In genomic region chr11:102138447-102138740, GRCm38 (mm10) we compare ENCODE assay signal across 9 mouse cellular contexts. TPM values are rescaled to one million over a fixed set of nuclear protein-coding genes. Genes with fewer than 3 reads are reported as not detected.
A peak's percentile ranks its signal among the peaks of the same experiment; 100 is the strongest.
DNase-seq lines count a peak whose midpoint lies in the region; ATAC-seq and TF ChIP-seq lines count a peak whose summit lies in the region.
"Had no signal": no experiment of that assay in that cellular context is flagged by ENCODE, and none has a peak within 500 bp of the region (broad histone marks: within the 10 kb centered on the region; RNA-seq: fewer than 3 reads in every experiment).

No protein-coding gene starts in this region.

- peaks cover 39% of the 10 kb centered on the region for H3K4me1 ChIP-seq in E14TG2a.4 (replicated peaks; ENCODE audit: low read depth, low read length)
- peaks cover 5% of the 10 kb centered on the region for H3K4me1 ChIP-seq in bone marrow macrophage, adult 2 months (ENCODE audit: control insufficient read depth, insufficient read depth, low read length)
- H3K4me1 ChIP-seq in forebrain, embryonic 10.5 days = peaks cover 16% of the 10 kb centered on the region
- H3K4me1 ChIP-seq in lung, postnatal 0 days (ENCODE audit: insufficient read depth, low read depth, low read length) = no peaks in the 10 kb centered on the region

- H3K36me3 ChIP-seq in E14TG2a.4 (ENCODE audit: insufficient read depth, low read length) = no peaks in the 10 kb centered on the region
- H3K36me3 ChIP-seq in forebrain, embryonic 10.5 days (replicated peaks) = no peaks in the 10 kb centered on the region
- no peaks in the 10 kb centered on the region for H3K36me3 ChIP-seq in lung, postnatal 0 days (ENCODE audit: insufficient read depth, low read length)

- ATAC-seq in lung, postnatal 0 days = peak; percentile 28; the same call in 1 of the 2 replicates

- no peak for TF ChIP-seq EP300 in lung, postnatal 0 days (IDR thresholded peaks at IDR 0.05)

- peak; percentile 66 for TF ChIP-seq CTCF in E14TG2a.4 (conservative IDR thresholded peaks at IDR 0.05; ENCODE audit: low read length)
- peak; percentile 50 for TF ChIP-seq CTCF in bone marrow macrophage, adult 2 months (IDR thresholded peaks at IDR 0.05; ENCODE audit: low read depth, low read length)
- peak; percentile 95 for TF ChIP-seq CTCF in lung, postnatal 0 days (IDR thresholded peaks at IDR 0.05)

- no peak for TF ChIP-seq POLR2A in bone marrow macrophage, adult 2 months (IDR thresholded peaks at IDR 0.05; ENCODE audit: borderline replicate concordance, low read depth, low read length)

- no peak overlapping the region for H3K9ac ChIP-seq in lung, postnatal 0 days (replicated peaks; ENCODE audit: low read depth)

- H3K9me3 ChIP-seq in E14TG2a.4 (ENCODE audit: low read length) = no peaks in the 10 kb centered on the region
- no peaks in the 10 kb centered on the region for H3K9me3 ChIP-seq in forebrain, embryonic 10.5 days
- no peaks in the 10 kb centered on the region for H3K9me3 ChIP-seq in lung, postnatal 0 days (ENCODE audit: low read length)

- DNase-seq in forebrain, embryonic 10.5 days (ENCODE audit: extremely low spot score, low spot score) = peak; percentile 76
- DNase-seq in heart, postnatal 10 days = peak; percentile 72 to 82
- peak; percentile 17 to 78 for DNase-seq in layer of hippocampus, adult 18-20 months (ENCODE audit: low spot score in 2 of 2)
- peak; percentile 82 for DNase-seq in lung, postnatal 0 days (ENCODE audit: low spot score)
- peak; percentile 60 for DNase-seq in ovary, postnatal 36 days (ENCODE audit: low spot score)
- peak; percentile 50 for DNase-seq in thymus, postnatal 25 days

- peak overlapping the region; percentile 67 for H3K4me3 ChIP-seq in E14TG2a.4 (replicated peaks; ENCODE audit: low read length)
- no peak overlapping the region for H3K4me3 ChIP-seq in bone marrow macrophage, adult 2 months (ENCODE audit: insufficient read depth, low read length)
- H3K4me3 ChIP-seq in forebrain, embryonic 10.5 days = peak overlapping the region; percentile 42
- H3K4me3 ChIP-seq in lung, postnatal 0 days (ENCODE audit: low read depth, low read length) = 0 out of 2 replicates have a peak overlapping the region, but pooled peaks have one; percentile 8

- H3K4me2 ChIP-seq in lung, postnatal 0 days (replicated peaks; ENCODE audit: low read depth, low read length) = 0 out of 2 replicates have a peak overlapping the region, but pooled peaks have one; percentile 25

- 0 out of 2 replicates have a peak, but pooled peaks cover 4% of the 10 kb centered on the region for H3K27me3 ChIP-seq in E14TG2a.4 (ENCODE audit: insufficient read depth, low read length)
- H3K27me3 ChIP-seq in forebrain, embryonic 10.5 days (ENCODE audit: poor library complexity, severe bottlenecking) = peaks cover 63% of the 10 kb centered on the region
- peaks cover 10% of the 10 kb centered on the region for H3K27me3 ChIP-seq in lung, postnatal 0 days (replicated peaks; ENCODE audit: insufficient read depth, low read length)

- no peak overlapping the region for H3K27ac ChIP-seq in bone marrow macrophage, adult 2 months (ENCODE audit: insufficient read depth, low read depth, low read length)
- peak overlapping the region; percentile 45; the same call in 1 of the 2 replicates for H3K27ac ChIP-seq in forebrain, embryonic 10.5 days
- no peak overlapping the region for H3K27ac ChIP-seq in lung, postnatal 0 days (ENCODE audit: low read length)

- WGBS in forebrain, embryonic 10.5 days = under 1% methylated on average over 18 of the region's 18 CpGs
- under 1% methylated on average over 18 of the region's 18 CpGs for WGBS in lung, postnatal 0 days

- intact Hi-C loops in heart, postnatal 10 days (cut with DNase I) = loop anchor here (1.0 to 5.0 kb wide), 2 partner anchors 77 to 151 kb away; partner anchors contain the start of gene Dusp3

RNA-seq across cellular contexts. Expression of gene Nags, which starts 6.9 kb away (rescaled TPM):
- polyA plus RNA-seq in bone marrow macrophage, adult 2 months (2012; ENCODE audit: insufficient read depth, insufficient read length, missing spikeins) = not detected in 2 replicates
- polyA plus RNA-seq in forebrain, embryonic 10.5 days (2016; fragmentation: Nextera tagmentation; extraction: Ambion mirVana) = not detected in 2 replicates
- under 1 TPM in 1 of 2 experiments, not detected in 1; 0.12 TPM for total RNA-seq in heart, postnatal 10 days (2021)
- not detected for total RNA-seq in layer of hippocampus, adult 18-20 months (2021)
- polyA plus RNA-seq in lung, postnatal 0 days (2015; fragmentation: Nextera tagmentation; extraction: Ambion mirVana) = 0.91 and 1.4 TPM in 2 replicates
- total RNA-seq: layer of hippocampus, postnatal 25 days had no signal

RNA-seq across cellular contexts. Expression of gene Tmem101, which starts 17.8 kb away (rescaled TPM):
- 10.0 and 10.4 TPM in 2 replicates for polyA plus RNA-seq in bone marrow macrophage, adult 2 months (2012; ENCODE audit: insufficient read depth, insufficient read length, missing spikeins)
- 37.3 and 39.8 TPM in 2 replicates for polyA plus RNA-seq in forebrain, embryonic 10.5 days (2016; fragmentation: Nextera tagmentation; extraction: Ambion mirVana)
- total RNA-seq in heart, postnatal 10 days (2021) = 10 to 100 TPM; 13.7 to 14.7 TPM
- total RNA-seq in layer of hippocampus, adult 18-20 months (2021) = 10 to 100 TPM; 25.0 to 27.2 TPM
- 17.6 and 18.9 TPM in 2 replicates for polyA plus RNA-seq in lung, postnatal 0 days (2015; fragmentation: Nextera tagmentation; extraction: Ambion mirVana)

RNA-seq across cellular contexts. Expression of gene Pyy, which starts 30.8 kb away (rescaled TPM):
- polyA plus RNA-seq in bone marrow macrophage, adult 2 months (2012; ENCODE audit: insufficient read depth, insufficient read length, missing spikeins) = not detected in 2 replicates
- polyA plus RNA-seq in forebrain, embryonic 10.5 days (2016; fragmentation: Nextera tagmentation; extraction: Ambion mirVana) = not detected in 2 replicates
- total RNA-seq in heart, postnatal 10 days (2021) = not detected
- not detected for total RNA-seq in layer of hippocampus, adult 18-20 months (2021)
- polyA plus RNA-seq in lung, postnatal 0 days (2015; fragmentation: Nextera tagmentation; extraction: Ambion mirVana) = not detected in 2 replicates
- total RNA-seq: layer of hippocampus, postnatal 25 days had no signal

RNA-seq across cellular contexts. Expression of gene Ppy, which starts 37.3 kb away (rescaled TPM):
- polyA plus RNA-seq in bone marrow macrophage, adult 2 months (2012; ENCODE audit: insufficient read depth, insufficient read length, missing spikeins) = not detected in 2 replicates
- not detected in 2 replicates for polyA plus RNA-seq in forebrain, embryonic 10.5 days (2016; fragmentation: Nextera tagmentation; extraction: Ambion mirVana)
- total RNA-seq in heart, postnatal 10 days (2021) = not detected
- total RNA-seq in layer of hippocampus, adult 18-20 months (2021) = not detected
- polyA plus RNA-seq in lung, postnatal 0 days (2015; fragmentation: Nextera tagmentation; extraction: Ambion mirVana) = 2.6 and 4.2 TPM in 2 replicates
- total RNA-seq: layer of hippocampus, postnatal 25 days had no signal

RNA-seq across cellular contexts. Expression of gene Lsm12, which starts 46.7 kb away (rescaled TPM):
- polyA plus RNA-seq in bone marrow macrophage, adult 2 months (2012; ENCODE audit: insufficient read depth, insufficient read length, missing spikeins) = 43.3 and 47.7 TPM in 2 replicates
- 137 and 141 TPM in 2 replicates for polyA plus RNA-seq in forebrain, embryonic 10.5 days (2016; fragmentation: Nextera tagmentation; extraction: Ambion mirVana)
- 10 to 100 TPM; 58.5 to 61.4 TPM for total RNA-seq in heart, postnatal 10 days (2021)
- 10 to 100 TPM; 59.3 to 59.4 TPM for total RNA-seq in layer of hippocampus, adult 18-20 months (2021)
- 74.7 and 79.9 TPM in 2 replicates for polyA plus RNA-seq in lung, postnatal 0 days (2015; fragmentation: Nextera tagmentation; extraction: Ambion mirVana)
